Mouse (Mus musculus) intestine, postnatal 0 days (tissue): Measurements from ENCODE around the gene Car3. TPM values are rescaled to one million over a fixed set of nuclear protein-coding genes. Genes with fewer than 3 reads are reported as not detected.

Experiments used
- ATAC-seq: fragments of 200-750 bp; cut with Nextera tagmentation; 2 replicates; pipeline ENCODE4 v1.8.0; 2017; ENCODE audit warnings: mild to moderate bottlenecking, moderate TSS enrichment, moderate library complexity
- H3K27ac ChIP-seq: fragments of 300-500 bp; sonication (generic); 2 replicates; pipeline ENCODE4 v1.5.1; 2014; ENCODE audit warnings: mild to moderate bottlenecking, low read depth, low read length, moderate library complexity
- H3K27me3 ChIP-seq: fragments of 300-500 bp; sonication (generic); replicated peaks from 2 replicates; pipeline ENCODE4 v1.6.1; 2014; ENCODE audit warnings: low read length, mixed read lengths; ENCODE audit not compliant: control insufficient read depth, insufficient read depth
- H3K36me3 ChIP-seq: fragments of 300-500 bp; sonication (generic); 2 replicates; pipeline ENCODE4 v1.6.1; 2014; ENCODE audit warnings: mild to moderate bottlenecking, moderate library complexity; ENCODE audit not compliant: control insufficient read depth, insufficient read depth
- H3K4me1 ChIP-seq: fragments of 300-500 bp; sonication (generic); replicated peaks from 2 replicates; pipeline ENCODE4 v1.6.1; 2014; ENCODE audit warnings: antibody characterized with exemption, low read length, mixed read lengths; ENCODE audit not compliant: control insufficient read depth, insufficient read depth
- H3K4me2 ChIP-seq: fragments of 300-500 bp; sonication (generic); replicated peaks from 2 replicates; pipeline ENCODE4 v1.6.1; 2014; ENCODE audit warnings: low read depth, mild to moderate bottlenecking, moderate library complexity
- H3K4me3 ChIP-seq: fragments of 300-500 bp; sonication (generic); 2 replicates; pipeline ENCODE4 v1.5.1; 2014; ENCODE audit warnings: low read depth, low read length
- H3K9ac ChIP-seq: fragments of 300-500 bp; sonication (generic); 2 replicates; pipeline ENCODE4 v1.6.1; 2014; ENCODE audit warnings: mild to moderate bottlenecking, low read depth, low read length
- H3K9me3 ChIP-seq: fragments of 300-500 bp; sonication (generic); 2 replicates; pipeline ENCODE4 v1.6.1; 2016; ENCODE audit warnings: mixed run types; ENCODE audit not compliant: control insufficient read depth
- CTCF ChIP-seq: sonication (generic); IDR thresholded peaks from 2 replicates; pipeline ENCODE4 v1.5.1; 2016; ENCODE audit warnings: low read depth, mild to moderate bottlenecking, control low read depth, antibody characterized with exemption, moderate library complexity
- WGBS: fragments of 180-500 bp; shearing (Covaris S2); extraction: QIAGEN DNeasy Blood & Tissue Kit; methylation state at CpG from one replicate; pipeline ENCODE4 v1.1.7; 2014; 5-methylcytosine and 5-hydroxymethylcytosine counted together
- polyA plus RNA-seq: library from polyadenylated mRNA; unstranded; fragments of >200 nt; fragmentation: Nextera tagmentation; extraction: Ambion mirVana; gene quantifications from 2 replicates; pipeline ENCODE4 v1.2.1, GENCODE M21; 2015

Gene Car3
- polyA plus RNA-seq, 1 experiment from 2014 or later: 1.4 TPM

DNA sequence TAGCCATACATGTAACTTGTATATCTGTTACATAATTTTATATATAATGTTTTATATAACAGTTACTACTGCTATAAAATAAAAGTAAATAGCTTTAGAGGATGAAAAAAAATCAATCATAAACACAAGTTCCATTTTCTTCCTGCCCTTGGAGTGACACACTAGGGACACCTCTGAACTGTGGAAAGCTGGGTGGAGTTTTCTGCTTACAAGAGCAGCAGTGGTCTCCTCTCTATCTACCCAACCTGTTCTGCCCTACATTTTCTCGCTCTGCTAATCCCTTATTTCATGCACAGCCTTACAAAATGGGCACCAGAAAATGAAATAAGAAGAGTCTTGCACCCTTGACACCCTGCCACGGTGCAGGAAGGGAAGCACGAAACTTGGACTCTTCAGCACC is 16.0 kb downstream of the Car3 start:
- 83% methylated on average over 3 of the region's 3 CpGs for whole genome bisulfite sequencing
- Histone ChIP-seq H3K4me3 (no peak overlapping the region), H3K36me3 (no peaks in the 10 kb centered on the region), H3K4me1 (no peaks in the 10 kb centered on the region), H3K27me3 (no peaks in the 10 kb centered on the region), H3K4me2 (no peak overlapping the region), H3K9ac (no peak overlapping the region), H3K27ac (no peak overlapping the region), H3K9me3 (no peaks in the 10 kb centered on the region)
- ATAC-seq: no peak
- TF ChIP-seq CTCF: no peak

DNA sequence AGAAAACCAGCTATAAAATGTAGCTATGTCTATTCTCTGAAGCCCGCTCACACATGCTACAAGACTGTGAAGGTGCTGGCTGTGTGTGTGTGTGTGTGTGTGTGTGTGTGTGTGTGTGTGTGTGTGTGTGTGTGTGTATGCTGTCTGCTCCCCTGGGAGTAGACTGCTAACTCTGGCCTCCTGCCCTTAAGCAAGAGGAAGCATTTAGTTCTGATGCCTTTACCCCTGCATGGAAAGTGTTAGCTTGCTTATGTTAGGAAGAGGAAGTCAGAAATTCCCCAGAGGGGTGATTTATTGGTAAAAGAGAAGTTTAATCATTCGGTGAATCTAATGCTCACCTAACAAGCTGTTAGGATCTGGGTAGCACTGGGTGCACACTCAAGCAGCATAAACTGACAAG is 17.0 kb downstream of the Car3 start:
- no peak overlapping the region for H3K9ac ChIP-seq
- H3K27me3 ChIP-seq: peaks cover 4% of the 10 kb centered on the region; the same call in 1 of the 2 replicates
- no peaks in the 10 kb centered on the region for H3K36me3 ChIP-seq
- no peak for ATAC-seq
- H3K9me3 ChIP-seq: no peaks in the 10 kb centered on the region
- no peak overlapping the region for H3K4me3 ChIP-seq
- no peaks in the 10 kb centered on the region for H3K4me1 ChIP-seq
- TF ChIP-seq CTCF: no peak
- WGBS: 65% methylated on average over 2 of the region's 2 CpGs
- H3K4me2 ChIP-seq: no peak overlapping the region
- H3K27ac ChIP-seq: no peak overlapping the region

DNA sequence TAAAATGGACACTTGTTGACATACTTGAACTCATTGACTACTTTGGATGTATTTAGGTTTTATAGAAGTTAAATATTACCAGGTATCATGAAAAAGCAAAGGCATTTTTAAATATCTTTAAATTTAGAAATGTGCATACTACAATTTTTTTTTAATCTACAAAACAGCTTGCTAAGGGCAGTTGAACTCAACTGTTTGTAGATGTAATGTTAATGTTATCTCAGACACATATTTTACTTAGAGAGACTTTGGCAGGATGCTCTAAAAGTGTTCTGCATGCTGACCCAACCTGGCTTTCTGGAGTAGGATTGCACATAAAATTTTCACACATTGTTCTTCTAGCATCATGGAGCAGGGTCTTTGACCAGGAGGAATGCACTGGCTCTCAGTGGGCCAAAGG is 18.7 kb downstream of the Car3 start:
- no peak for ATAC-seq
- Histone ChIP-seq H3K9ac (no peak overlapping the region), H3K36me3 (no peaks in the 10 kb centered on the region), H3K27me3 (peaks cover 14% of the 10 kb centered on the region), H3K27ac (no peak overlapping the region), H3K4me3 (no peak overlapping the region), H3K4me1 (no peaks in the 10 kb centered on the region), H3K4me2 (no peak overlapping the region), H3K9me3 (no peaks in the 10 kb centered on the region)
- no peak for TF ChIP-seq CTCF

DNA sequence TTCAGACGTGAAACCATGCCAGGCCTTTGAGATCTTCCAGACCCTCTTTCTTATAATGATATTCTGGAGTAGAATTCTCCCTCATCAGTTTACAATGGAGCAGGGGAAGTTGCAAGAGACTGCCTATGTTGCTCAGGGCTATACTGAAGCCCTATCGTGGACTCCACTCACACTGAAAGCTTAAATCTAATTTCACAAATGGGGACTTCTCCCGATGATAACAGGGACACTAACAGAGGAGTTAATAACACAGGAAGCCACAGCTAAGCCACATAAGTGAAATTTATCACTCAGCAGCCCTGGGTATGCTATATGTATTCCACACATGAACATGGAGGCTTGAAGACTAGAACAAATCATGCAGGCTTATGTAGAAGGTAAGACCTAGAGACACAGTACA is 19.4 kb downstream of the Car3 start:
- 66% methylated on average over 3 of the region's 3 CpGs for WGBS
- no peak overlapping the region for H3K4me2 ChIP-seq
- H3K9ac ChIP-seq: no peak overlapping the region
- TF ChIP-seq CTCF: no peak
- no peak overlapping the region for H3K27ac ChIP-seq
- peaks cover 15% of the 10 kb centered on the region for H3K27me3 ChIP-seq
- H3K36me3 ChIP-seq: no peaks in the 10 kb centered on the region
- no peak for ATAC-seq
- no peaks in the 10 kb centered on the region for H3K4me1 ChIP-seq
- H3K4me3 ChIP-seq: no peak overlapping the region
- no peaks in the 10 kb centered on the region for H3K9me3 ChIP-seq

DNA sequence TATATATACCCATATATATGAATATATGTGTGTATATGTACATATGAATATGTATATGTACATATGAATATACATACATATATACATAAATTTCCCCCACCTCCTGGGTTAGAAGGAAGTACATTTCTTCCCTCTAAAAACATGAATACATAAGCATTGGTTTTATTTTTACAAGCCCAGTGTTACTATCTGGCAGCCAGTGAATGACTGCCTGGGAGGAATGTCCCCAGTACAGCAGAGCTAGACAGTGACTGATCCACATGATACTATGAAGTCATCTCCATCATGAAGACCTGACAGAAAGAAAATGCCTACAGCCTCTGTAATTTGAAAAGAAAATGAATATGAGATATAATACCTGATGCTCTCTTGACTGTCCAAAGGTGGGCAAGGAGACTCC is 21.5 kb downstream of the Car3 start:
- ATAC-seq: no peak
- TF ChIP-seq CTCF: no peak
- Histone ChIP-seq H3K9me3 (no peaks in the 10 kb centered on the region), H3K4me2 (no peak overlapping the region), H3K36me3 (no peaks in the 10 kb centered on the region), H3K4me1 (no peaks in the 10 kb centered on the region), H3K4me3 (no peak overlapping the region), H3K9ac (no peak overlapping the region), H3K27me3 (peaks cover 15% of the 10 kb centered on the region), H3K27ac (no peak overlapping the region)

DNA sequence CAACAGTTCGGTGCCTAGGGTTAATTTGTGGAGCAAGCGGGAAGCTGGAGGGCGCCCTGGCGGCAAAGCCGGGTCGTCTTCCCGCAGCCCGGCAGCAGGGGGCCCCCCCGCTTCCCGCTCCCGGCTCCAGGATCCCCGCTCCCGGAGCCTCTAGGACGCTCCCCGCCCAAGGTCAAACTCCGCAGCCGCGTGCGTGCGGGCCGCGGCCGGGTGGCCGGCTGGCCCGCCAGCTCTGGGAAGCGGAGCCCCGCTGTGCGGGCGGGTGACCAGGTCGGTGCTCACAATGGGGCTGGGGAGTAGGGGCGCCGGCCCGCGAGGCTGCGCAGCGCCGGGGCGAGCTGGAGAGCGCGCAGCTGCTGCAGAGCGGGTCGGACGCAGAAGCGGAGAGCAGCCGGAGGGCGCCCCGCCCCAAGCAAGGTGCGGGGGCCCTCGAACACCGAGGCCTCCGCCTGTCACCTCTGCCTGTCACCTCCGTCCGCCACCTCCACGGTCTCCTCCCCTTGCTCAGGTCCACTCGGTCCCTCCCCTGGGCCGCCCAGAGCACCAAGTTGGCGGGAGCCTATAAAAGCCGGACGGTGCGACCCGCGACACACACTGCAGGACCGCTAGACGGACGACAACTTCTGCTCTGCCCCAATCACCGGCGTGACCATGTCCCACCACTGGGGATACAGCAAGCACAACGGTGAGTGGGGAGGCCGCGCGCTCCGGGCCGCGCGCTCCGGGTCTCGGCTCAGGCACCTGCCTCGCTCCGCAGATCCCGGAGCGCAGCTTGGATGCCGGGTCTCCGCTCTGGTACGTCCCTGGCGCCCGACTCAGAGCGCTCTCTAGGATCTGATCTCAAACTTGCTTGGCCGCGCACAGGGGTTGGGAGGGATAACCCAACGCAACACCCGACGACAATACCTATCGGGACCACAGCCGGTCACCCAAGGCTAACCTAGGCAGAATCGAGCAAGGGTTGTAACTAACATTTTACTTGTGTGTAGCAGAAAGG is 23.1 kb downstream of the Car3 start, which contains the start of gene Car2:
TSS of gene Car2 (plus strand) at position 172 of the 997 bp plus-strand sequence.
- Histone ChIP-seq H3K4me1 (no peaks in the 10 kb centered on the region), H3K4me3 (peak within 1 kb of the TSS; percentile 74), H3K9me3 (no peaks in the 10 kb centered on the region), H3K27ac (no peak within 1 kb of the TSS), H3K4me2 (peak within 1 kb of the TSS; percentile 98), H3K27me3 (peaks cover 15% of the 10 kb centered on the region), H3K36me3 (no peaks in the 10 kb centered on the region), H3K9ac (peak within 1 kb of the TSS; percentile 53)
- ATAC-seq: peak; percentile 82
- peak; percentile 72 for TF ChIP-seq CTCF
- WGBS: under 1% methylated on average over 92 of the region's 95 CpGs
